Mouse (Mus musculus): ENCODE measurements around the gene Trank1. TPM values are rescaled to one million over a fixed set of nuclear protein-coding genes. Genes with fewer than 3 reads are reported as not detected.

The Trank1 gene
- total RNA-seq, 1 experiment from 2014 or later = 0.19 TPM

- no peak for ATAC-seq (replicated peaks; ENCODE audit: insufficient number of reproducible peaks, low FRiP score, low TSS enrichment, poor library complexity, severe bottlenecking)
These were observed 52.1 kb downstream of the Trank1 start for GRCm38 (mm10) chr9:111363656-111364055.

GRCm38 (mm10) chr9:111367713-111368112 is 56.2 kb downstream of the Trank1 start:
- ATAC-seq (replicated peaks; ENCODE audit: insufficient number of reproducible peaks, low FRiP score, low TSS enrichment, poor library complexity, severe bottlenecking) = no peak

GRCm38 (mm10) chr9:111372079-111372478 is 60.5 kb downstream of the Trank1 start:
- no peak for ATAC-seq (replicated peaks; ENCODE audit: insufficient number of reproducible peaks, low FRiP score, low TSS enrichment, poor library complexity, severe bottlenecking)

GRCm38 (mm10) chr9:111377868-111378267 is 66.3 kb downstream of the Trank1 start:
- ATAC-seq (replicated peaks; ENCODE audit: insufficient number of reproducible peaks, low FRiP score, low TSS enrichment, poor library complexity, severe bottlenecking) = no peak

GRCm38 (mm10) chr9:111381056-111382025 is 69.8 kb downstream of the Trank1 start:
- ATAC-seq (replicated peaks; ENCODE audit: insufficient number of reproducible peaks, low FRiP score, low TSS enrichment, poor library complexity, severe bottlenecking) = no peak

GRCm38 (mm10) chr9:111382469-111382868 is 70.9 kb downstream of the Trank1 start:
- no peak for ATAC-seq (replicated peaks; ENCODE audit: insufficient number of reproducible peaks, low FRiP score, low TSS enrichment, poor library complexity, severe bottlenecking)

GRCm38 (mm10) chr9:111383046-111383445 is 71.5 kb downstream of the Trank1 start:
- no peak for ATAC-seq (replicated peaks; ENCODE audit: insufficient number of reproducible peaks, low FRiP score, low TSS enrichment, poor library complexity, severe bottlenecking)

GRCm38 (mm10) chr9:111383756-111384155 is 72.2 kb downstream of the Trank1 start:
- no peak for ATAC-seq (replicated peaks; ENCODE audit: insufficient number of reproducible peaks, low FRiP score, low TSS enrichment, poor library complexity, severe bottlenecking)

GRCm38 (mm10) chr9:111385526-111386491 is 74.3 kb downstream of the Trank1 start:
- ATAC-seq (replicated peaks; ENCODE audit: insufficient number of reproducible peaks, low FRiP score, low TSS enrichment, poor library complexity, severe bottlenecking) = no peak

- no peak for ATAC-seq (replicated peaks; ENCODE audit: insufficient number of reproducible peaks, low FRiP score, low TSS enrichment, poor library complexity, severe bottlenecking)
These were observed 75.0 kb downstream of the Trank1 start for GRCm38 (mm10) chr9:111386569-111386968.

- ATAC-seq (replicated peaks; ENCODE audit: insufficient number of reproducible peaks, low FRiP score, low TSS enrichment, poor library complexity, severe bottlenecking) = no peak
These were observed 76.0 kb downstream of the Trank1 start for GRCm38 (mm10) chr9:111387576-111387975.

- ATAC-seq (replicated peaks; ENCODE audit: insufficient number of reproducible peaks, low FRiP score, low TSS enrichment, poor library complexity, severe bottlenecking) = no peak
These were observed 78.5 kb downstream of the Trank1 start for GRCm38 (mm10) chr9:111390016-111390415.

- no peak for ATAC-seq (replicated peaks; ENCODE audit: insufficient number of reproducible peaks, low FRiP score, low TSS enrichment, poor library complexity, severe bottlenecking)
These were observed 79.5 kb downstream of the Trank1 start for GRCm38 (mm10) chr9:111391036-111391435.

GRCm38 (mm10) chr9:111391926-111392442 is 80.4 kb downstream of the Trank1 start:
- ATAC-seq (replicated peaks; ENCODE audit: insufficient number of reproducible peaks, low FRiP score, low TSS enrichment, poor library complexity, severe bottlenecking) = no peak

GRCm38 (mm10) chr9:111395265-111395664 is 83.7 kb downstream of the Trank1 start:
- no peak for ATAC-seq (replicated peaks; ENCODE audit: insufficient number of reproducible peaks, low FRiP score, low TSS enrichment, poor library complexity, severe bottlenecking)

GRCm38 (mm10) chr9:111398059-111398458 is 86.5 kb downstream of the Trank1 start:
- ATAC-seq (replicated peaks; ENCODE audit: insufficient number of reproducible peaks, low FRiP score, low TSS enrichment, poor library complexity, severe bottlenecking) = no peak

GRCm38 (mm10) chr9:111400089-111400488 is 88.5 kb downstream of the Trank1 start:
- no peak for ATAC-seq (replicated peaks; ENCODE audit: insufficient number of reproducible peaks, low FRiP score, low TSS enrichment, poor library complexity, severe bottlenecking)

- no peak for ATAC-seq (replicated peaks; ENCODE audit: insufficient number of reproducible peaks, low FRiP score, low TSS enrichment, poor library complexity, severe bottlenecking)
These were observed 91.6 kb downstream of the Trank1 start for GRCm38 (mm10) chr9:111403159-111403558.
